Mouse (Mus musculus) liver, embryonic 15.5 days (tissue): ENCODE data around the gene Ndufs1. TPM values are rescaled to one million over a fixed set of nuclear protein-coding genes. Genes with fewer than 3 reads are reported as not detected.

ENCODE experiments used
- ATAC-seq: fragments of 200-750 bp; cut with Nextera tagmentation; 2 replicates; pipeline ENCODE4 v1.8.0; 2017; ENCODE audit warnings: moderate number of reproducible peaks, mild to moderate bottlenecking, moderate library complexity; ENCODE audit not compliant: insufficient read depth
- H3K27ac ChIP-seq: fragments of 300-500 bp; sonication (generic); replicated peaks from 2 replicates; pipeline ENCODE4 v1.5.1; 2015; ENCODE audit warnings: mild to moderate bottlenecking, inconsistent platforms
- H3K27me3 ChIP-seq: fragments of 300-500 bp; sonication (generic); 2 replicates; pipeline ENCODE4 v1.6.1; 2015; ENCODE audit warnings: mild to moderate bottlenecking, inconsistent platforms
- H3K36me3 ChIP-seq: fragments of 300-500 bp; sonication (generic); replicated peaks from 2 replicates; pipeline ENCODE4 v1.6.1; 2015; ENCODE audit warnings: moderate library complexity, mild to moderate bottlenecking, inconsistent platforms
- H3K4me1 ChIP-seq: fragments of 300-500 bp; sonication (generic); replicated peaks from 2 replicates; pipeline ENCODE4 v1.6.1; 2015; ENCODE audit warnings: inconsistent platforms
- H3K4me2 ChIP-seq: fragments of 300-500 bp; sonication (generic); 2 replicates; pipeline ENCODE4 v1.6.1; 2015; ENCODE audit warnings: moderate library complexity, mild to moderate bottlenecking, inconsistent platforms
- H3K4me3 ChIP-seq: fragments of 300-500 bp; sonication (generic); replicated peaks from 2 replicates; pipeline ENCODE4 v1.5.1; 2015; ENCODE audit warnings: mild to moderate bottlenecking, inconsistent platforms
- H3K9ac ChIP-seq: fragments of 300-500 bp; sonication (generic); 2 replicates; pipeline ENCODE4 v1.6.1; 2015; ENCODE audit warnings: moderate library complexity, mild to moderate bottlenecking, inconsistent platforms
- H3K9me3 ChIP-seq: fragments of 300-500 bp; sonication (generic); replicated peaks from 2 replicates; pipeline ENCODE4 v1.6.1; 2016; ENCODE audit warnings: inconsistent platforms
- WGBS: fragments of 180-500 bp; shearing (Covaris S2); methylation state at CpG from one replicate; pipeline ENCODE4 v1.1.7; 2015; ENCODE audit warnings: mixed read lengths; ENCODE audit not compliant: insufficient replicate concordance; 5-methylcytosine and 5-hydroxymethylcytosine counted together
- microRNA-seq: library from miRNA; unstranded; fragments of <30 nt; microRNA quantifications from one replicate; pipeline ENCODE4, GENCODE M21; 2016
- polyA plus RNA-seq: library from polyadenylated mRNA; unstranded; fragments of >200 nt; fragmentation: Nextera tagmentation; extraction: Ambion mirVana; gene quantifications from 2 replicates; pipeline ENCODE4 v1.2.1, GENCODE M21; 2015

Gene Ndufs1
- polyA plus RNA-seq, 1 experiment from 2014 or later = 94.0 TPM

GRCm38 (mm10) chr1:63102758-63103451, 73.7 kb downstream of the Ndufs1 start:
- Histone ChIP-seq H3K27ac (no peak overlapping the region), H3K9me3 (no peaks in the 10 kb centered on the region), H3K4me2 (no peak overlapping the region), H3K9ac (no peak overlapping the region), H3K4me1 (peaks cover 4% of the 10 kb centered on the region; the same call in 1 of the 2 replicates), H3K36me3 (peaks cover 65% of the 10 kb centered on the region), H3K27me3 (no peaks in the 10 kb centered on the region), H3K4me3 (no peak overlapping the region)
- WGBS = 76% methylated on average over 12 of the region's 12 CpGs
- no peak for ATAC-seq

- H3K36me3 ChIP-seq = peaks cover 82% of the 10 kb centered on the region
- H3K9me3 ChIP-seq = no peaks in the 10 kb centered on the region
- H3K4me3 ChIP-seq = no peak overlapping the region
- H3K9ac ChIP-seq = no peak overlapping the region
- H3K4me2 ChIP-seq = no peak overlapping the region
- H3K27ac ChIP-seq = no peak overlapping the region
- WGBS = 85% methylated on average over 8 of the region's 8 CpGs
- no peaks in the 10 kb centered on the region for H3K4me1 ChIP-seq
- no peak for ATAC-seq
- H3K27me3 ChIP-seq = no peaks in the 10 kb centered on the region
These were observed 76.4 kb downstream of the Ndufs1 start for GRCm38 (mm10) chr1:63100196-63100595.

- H3K9me3 ChIP-seq = no peaks in the 10 kb centered on the region
- H3K4me1 ChIP-seq = no peaks in the 10 kb centered on the region
- peaks cover 86% of the 10 kb centered on the region for H3K36me3 ChIP-seq
- no peak overlapping the region for H3K4me3 ChIP-seq
- no peaks in the 10 kb centered on the region for H3K27me3 ChIP-seq
- no peak overlapping the region for H3K4me2 ChIP-seq
- 78% methylated on average over 4 of the region's 4 CpGs for WGBS
- H3K9ac ChIP-seq = no peak overlapping the region
- no peak for ATAC-seq
- no peak overlapping the region for H3K27ac ChIP-seq
These were observed 77.8 kb downstream of the Ndufs1 start for GRCm38 (mm10) chr1:63098831-63099230.

GRCm38 (mm10) chr1:63096071-63096470, 80.6 kb downstream of the Ndufs1 start:
- no peak for ATAC-seq
- WGBS = 81% methylated on average over 5 of the region's 5 CpGs
- H3K36me3 ChIP-seq = peaks cover 89% of the 10 kb centered on the region
- H3K4me3 ChIP-seq = no peak overlapping the region
- no peak overlapping the region for H3K27ac ChIP-seq
- H3K9me3 ChIP-seq = no peaks in the 10 kb centered on the region
- no peak overlapping the region for H3K9ac ChIP-seq
- H3K4me2 ChIP-seq = no peak overlapping the region
- no peaks in the 10 kb centered on the region for H3K27me3 ChIP-seq
- no peaks in the 10 kb centered on the region for H3K4me1 ChIP-seq

Small RNA genes within 50 kb of the gene (microRNA-seq; reads per million reads assigned to microRNA genes)
- gene Gm24557 (not detected), gene Gm27512 (not detected)

Other genes with a start within 250 kb of the Ndufs1 start
- gene Ino80d, start 62.2 kb downstream of the Ndufs1 start, polyA plus RNA-seq = 4.6 and 5.0 TPM in 2 replicates
- 246 and 251 TPM in 2 replicates for gene Eef1b2, start within 50 bp of the Ndufs1 start, polyA plus RNA-seq
- gene Gpr1, start 37.7 kb upstream of the Ndufs1 start, polyA plus RNA-seq = 0.08 and 0.12 TPM in 2 replicates
- gene Zdbf2, start 96.4 kb upstream of the Ndufs1 start, polyA plus RNA-seq = 0.64 and 1.0 TPM in 2 replicates